Mouse (Mus musculus): Measurements from ENCODE around the gene Lurap1. TPM values are rescaled to one million over a fixed set of nuclear protein-coding genes. Genes with fewer than 3 reads are reported as not detected.

Lurap1 gene
- polyA plus RNA-seq, 1 experiment = 5.7 TPM

- H3K4me3 ChIP-seq (replicated peaks; ENCODE audit: extremely low read depth, low read depth, low read length) = no peak overlapping the region
- WGBS = 45% methylated on average over 8 of the region's 8 CpGs
- TF ChIP-seq POLR2A (IDR thresholded peaks at IDR 0.05; ENCODE audit: borderline replicate concordance, extremely low read depth, low read depth, low read length) (no peak), CTCF (IDR thresholded peaks at IDR 0.05; ENCODE audit: insufficient read depth, low read length) (no peak)
- H3K4me1 ChIP-seq (ENCODE audit: control insufficient read depth, insufficient read depth, low read length) = peaks cover 12% of the 10 kb centered on the region; the same call in 1 of the 2 replicates
- no peak for DNase-seq
These were observed 14.7 kb upstream of the Lurap1 start for GRCm38 (mm10) chr4:116165708-116166407.

- Histone ChIP-seq H3K4me3 (replicated peaks; ENCODE audit: extremely low read depth, low read depth, low read length) (no peak overlapping the region), H3K4me1 (ENCODE audit: control insufficient read depth, insufficient read depth, low read length) (peaks cover 12% of the 10 kb centered on the region; the same call in 1 of the 2 replicates)
- DNase-seq = no peak
- no peak for TF ChIP-seq CTCF (IDR thresholded peaks at IDR 0.05; ENCODE audit: insufficient read depth, low read length)
- no peak for TF ChIP-seq POLR2A (IDR thresholded peaks at IDR 0.05; ENCODE audit: borderline replicate concordance, extremely low read depth, low read depth, low read length)
- 77% methylated on average over 2 of the region's 2 CpGs for WGBS
These were observed 13.8 kb upstream of the Lurap1 start for GRCm38 (mm10) chr4:116164759-116165554.

- 50% methylated on average over 4 of the region's 4 CpGs for WGBS
- H3K4me3 ChIP-seq (replicated peaks; ENCODE audit: extremely low read depth, low read depth, low read length) = no peak overlapping the region
- DNase-seq = no peak
- no peak for TF ChIP-seq CTCF (IDR thresholded peaks at IDR 0.05; ENCODE audit: insufficient read depth, low read length)
- no peak for TF ChIP-seq POLR2A (IDR thresholded peaks at IDR 0.05; ENCODE audit: borderline replicate concordance, extremely low read depth, low read depth, low read length)
- peaks cover 8% of the 10 kb centered on the region; the same call in 1 of the 2 replicates for H3K4me1 ChIP-seq (ENCODE audit: control insufficient read depth, insufficient read depth, low read length)
These were observed 11.0 kb upstream of the Lurap1 start for GRCm38 (mm10) chr4:116162142-116162541.

- DNase-seq = no peak
- H3K4me1 ChIP-seq (ENCODE audit: control insufficient read depth, insufficient read depth, low read length) = peaks cover 7% of the 10 kb centered on the region; the same call in 1 of the 2 replicates
- H3K4me3 ChIP-seq (replicated peaks; ENCODE audit: extremely low read depth, low read depth, low read length) = no peak overlapping the region
- 50% methylated on average over 3 of the region's 3 CpGs for WGBS
- TF ChIP-seq POLR2A (IDR thresholded peaks at IDR 0.05; ENCODE audit: borderline replicate concordance, extremely low read depth, low read depth, low read length) = no peak
- TF ChIP-seq CTCF (IDR thresholded peaks at IDR 0.05; ENCODE audit: insufficient read depth, low read length) = no peak
These were observed 9.6 kb upstream of the Lurap1 start for GRCm38 (mm10) chr4:116160769-116161168.

GRCm38 (mm10) chr4:116159912-116160311 lies 8.8 kb upstream of the Lurap1 start:
- no peak overlapping the region for H3K4me3 ChIP-seq (replicated peaks; ENCODE audit: extremely low read depth, low read depth, low read length)
- 48% methylated on average over 3 of the region's 3 CpGs for WGBS
- TF ChIP-seq POLR2A (IDR thresholded peaks at IDR 0.05; ENCODE audit: borderline replicate concordance, extremely low read depth, low read depth, low read length) (no peak), CTCF (IDR thresholded peaks at IDR 0.05; ENCODE audit: insufficient read depth, low read length) (peak; percentile 30; the same call in 1 of the 2 replicates)
- no peak for DNase-seq
- H3K4me1 ChIP-seq (ENCODE audit: control insufficient read depth, insufficient read depth, low read length) = peaks cover 6% of the 10 kb centered on the region; the same call in 1 of the 2 replicates

- no peak overlapping the region for H3K4me3 ChIP-seq (replicated peaks; ENCODE audit: extremely low read depth, low read depth, low read length)
- TF ChIP-seq CTCF (IDR thresholded peaks at IDR 0.05; ENCODE audit: insufficient read depth, low read length) (no peak), POLR2A (IDR thresholded peaks at IDR 0.05; ENCODE audit: borderline replicate concordance, extremely low read depth, low read depth, low read length) (no peak)
- 84% methylated on average over 2 of the region's 2 CpGs for WGBS
- no peak for DNase-seq
- H3K4me1 ChIP-seq (ENCODE audit: control insufficient read depth, insufficient read depth, low read length) = peaks cover 4% of the 10 kb centered on the region; the same call in 1 of the 2 replicates
These were observed 6.7 kb upstream of the Lurap1 start for GRCm38 (mm10) chr4:116157882-116158281.

- no peak for DNase-seq
- no peak for TF ChIP-seq POLR2A (IDR thresholded peaks at IDR 0.05; ENCODE audit: borderline replicate concordance, extremely low read depth, low read depth, low read length)
- TF ChIP-seq CTCF (IDR thresholded peaks at IDR 0.05; ENCODE audit: insufficient read depth, low read length) = no peak
- 93% methylated on average over 15 of the region's 15 CpGs for WGBS
- H3K4me1 ChIP-seq (ENCODE audit: control insufficient read depth, insufficient read depth, low read length) = peaks cover 15% of the 10 kb centered on the region
- no peak overlapping the region for H3K4me3 ChIP-seq (replicated peaks; ENCODE audit: extremely low read depth, low read depth, low read length)
These were observed 1.6 kb upstream of the Lurap1 start for GRCm38 (mm10) chr4:116152702-116153101.

- WGBS = 16% methylated on average over 4 of the region's 4 CpGs
- no peak for TF ChIP-seq POLR2A (IDR thresholded peaks at IDR 0.05; ENCODE audit: borderline replicate concordance, extremely low read depth, low read depth, low read length)
- no peak for TF ChIP-seq CTCF (IDR thresholded peaks at IDR 0.05; ENCODE audit: insufficient read depth, low read length)
- Histone ChIP-seq H3K4me3 (replicated peaks; ENCODE audit: extremely low read depth, low read depth, low read length) (peak overlapping the region; percentile 73), H3K4me1 (ENCODE audit: control insufficient read depth, insufficient read depth, low read length) (peaks cover 15% of the 10 kb centered on the region)
- DNase-seq = no peak
These were observed 296 bp downstream of the Lurap1 start for GRCm38 (mm10) chr4:116150862-116151221.

GRCm38 (mm10) chr4:116150156-116150861 lies 829 bp downstream of the Lurap1 start:
- TF ChIP-seq CTCF (IDR thresholded peaks at IDR 0.05; ENCODE audit: insufficient read depth, low read length) (no peak), POLR2A (IDR thresholded peaks at IDR 0.05; ENCODE audit: borderline replicate concordance, extremely low read depth, low read depth, low read length) (peak; percentile 85)
- DNase-seq = peak; percentile 70
- WGBS = 8% methylated on average over 72 of the region's 73 CpGs
- Histone ChIP-seq H3K4me3 (replicated peaks; ENCODE audit: extremely low read depth, low read depth, low read length) (peak overlapping the region; percentile 94), H3K4me1 (ENCODE audit: control insufficient read depth, insufficient read depth, low read length) (peaks cover 15% of the 10 kb centered on the region)
